Mouse (Mus musculus) heart, embryonic 14.5 days (tissue): ENCODE measurements around the gene Asic2. TPM values are rescaled to one million over a fixed set of nuclear protein-coding genes. Genes with fewer than 3 reads are reported as not detected.

ENCODE experiments used
- ATAC-seq: fragments of 200-750 bp; cut with Nextera tagmentation; 2 replicates; pipeline ENCODE4 v1.8.0; 2017; ENCODE audit warnings: low read depth, moderate TSS enrichment; ENCODE audit not compliant: insufficient number of reproducible peaks, insufficient read depth, low FRiP score
- H3K27ac ChIP-seq, 2 experiments: fragments of 200-500 bp in 1 of 2; fragments of 300-500 bp in 1 of 2; sonication (generic) in 1 of 2; replicated peaks in 1 of 2; 2 replicates each; pipeline ENCODE4 v1.5.1; 2012 to 2014; ENCODE audit warnings: low read depth in 2 of 2, low read length in 2 of 2, control low read depth in 1 of 2, mild to moderate bottlenecking in 1 of 2, mixed read lengths in 1 of 2; ENCODE audit not compliant: control insufficient read depth in 1 of 2, insufficient read depth in 1 of 2
- H3K27me3 ChIP-seq: fragments of 300-500 bp; sonication (generic); 2 replicates; pipeline ENCODE4 v1.6.1; 2014; ENCODE audit warnings: mild to moderate bottlenecking, low read length, control low read depth; ENCODE audit not compliant: control insufficient read depth, insufficient read depth
- H3K36me3 ChIP-seq: fragments of 300-500 bp; sonication (generic); 2 replicates; pipeline ENCODE4 v1.6.1; 2014; ENCODE audit warnings: mild to moderate bottlenecking, control low read depth, low read length, mixed read lengths; ENCODE audit not compliant: control insufficient read depth, insufficient read depth
- H3K4me1 ChIP-seq, 2 experiments: fragments of 200-500 bp in 1 of 2; fragments of 300-500 bp in 1 of 2; sonication (generic) in 1 of 2; 2 replicates each; pipeline ENCODE4 v1.6.1; 2012 to 2014; ENCODE audit warnings: low read length in 2 of 2, control low read depth in 1 of 2, mixed read lengths in 1 of 2; ENCODE audit not compliant: control insufficient read depth in 2 of 2, insufficient read depth in 2 of 2
- H3K4me2 ChIP-seq: fragments of 300-500 bp; sonication (generic); 2 replicates; pipeline ENCODE4 v1.6.1; 2014; ENCODE audit warnings: mild to moderate bottlenecking, low read length
- H3K4me3 ChIP-seq, 2 experiments: fragments of 200-500 bp in 1 of 2; fragments of 300-500 bp in 1 of 2; sonication (generic) in 1 of 2; 2 replicates each; pipeline ENCODE4 v1.5.1; 2012 to 2014; ENCODE audit warnings: low read length in 2 of 2, mild to moderate bottlenecking in 2 of 2, control low read depth in 1 of 2, low read depth in 1 of 2, moderate library complexity in 1 of 2; ENCODE audit not compliant: control insufficient read depth in 1 of 2, insufficient read depth in 1 of 2
- H3K9ac ChIP-seq: fragments of 300-500 bp; sonication (generic); 2 replicates; pipeline ENCODE4 v1.6.1; 2014; ENCODE audit warnings: mild to moderate bottlenecking, low read length
- H3K9me3 ChIP-seq: fragments of 300-500 bp; sonication (generic); 2 replicates; pipeline ENCODE4 v1.6.1; 2016; ENCODE audit warnings: low read length, control low read depth; ENCODE audit not compliant: control insufficient read depth
- WGBS: fragments of 180-500 bp; shearing (Covaris S2); extraction: QIAGEN DNeasy Blood & Tissue Kit; methylation state at CpG from one replicate; pipeline ENCODE4 v1.1.7; 2014; 5-methylcytosine and 5-hydroxymethylcytosine counted together
- polyA plus RNA-seq: library from polyadenylated mRNA; unstranded; fragments of >200 nt; fragmentation: Nextera tagmentation; extraction: Ambion mirVana; gene quantifications from 2 replicates; pipeline ENCODE4 v1.2.1, GENCODE M21; 2014

Asic2 gene
- polyA plus RNA-seq, 1 experiment from 2014 or later, result not detected

- Histone ChIP-seq H3K36me3 (no peaks in the 10 kb centered on the region), H3K9me3 (no peaks in the 10 kb centered on the region), H3K27me3 (no peaks in the 10 kb centered on the region), H3K9ac (no peak overlapping the region), H3K4me2 (no peak overlapping the region), H3K4me1 (peaks cover 0 to 2% of the 10 kb centered on the region in 2 experiments; a peak in 1 of 4 replicates), H3K27ac (no peak overlapping the region), H3K4me3 (no peak overlapping the region)
- 70% methylated on average over 6 of the region's 6 CpGs for WGBS
- ATAC-seq, result no peak
Observed at GRCm38 (mm10) chr11:81416319-81416718, 551.9 kb downstream of the Asic2 start.

- Histone ChIP-seq H3K4me2 (no peak overlapping the region), H3K4me1 (peaks cover 0 to 2% of the 10 kb centered on the region in 2 experiments; a peak in 1 of 4 replicates), H3K36me3 (no peaks in the 10 kb centered on the region), H3K9me3 (no peaks in the 10 kb centered on the region), H3K9ac (no peak overlapping the region), H3K27ac (no peak overlapping the region), H3K4me3 (no peak overlapping the region), H3K27me3 (no peaks in the 10 kb centered on the region)
- ATAC-seq, result no peak
- WGBS, result 63% methylated on average over 2 of the region's 2 CpGs
Observed at GRCm38 (mm10) chr11:81414596-81414995, 553.7 kb downstream of the Asic2 start.

GRCm38 (mm10) chr11:81411251-81411650 lies 557.0 kb downstream of the Asic2 start:
- Histone ChIP-seq H3K9me3 (no peaks in the 10 kb centered on the region), H3K9ac (no peak overlapping the region), H3K36me3 (no peaks in the 10 kb centered on the region), H3K4me3 (no peak overlapping the region), H3K4me1 (peaks cover 0 to 2% of the 10 kb centered on the region in 2 experiments; a peak in 1 of 4 replicates), H3K4me2 (no peak overlapping the region), H3K27ac (no peak overlapping the region), H3K27me3 (no peaks in the 10 kb centered on the region)
- 22% methylated on average over 4 of the region's 4 CpGs for WGBS
- no peak for ATAC-seq

GRCm38 (mm10) chr11:81405951-81406350 lies 562.3 kb downstream of the Asic2 start:
- Histone ChIP-seq H3K36me3 (no peaks in the 10 kb centered on the region), H3K9me3 (no peaks in the 10 kb centered on the region), H3K4me2 (no peak overlapping the region), H3K9ac (no peak overlapping the region), H3K27me3 (no peaks in the 10 kb centered on the region), H3K27ac (no peak overlapping the region), H3K4me1 (peaks cover 0 to 2% of the 10 kb centered on the region in 2 experiments; a peak in 1 of 4 replicates), H3K4me3 (no peak overlapping the region)
- no peak for ATAC-seq
- WGBS, result 90% methylated on average over 2 of the region's 2 CpGs

- H3K4me1 ChIP-seq, result peaks cover 0 to 5% of the 10 kb centered on the region in 2 experiments; a peak in 1 of 4 replicates
- H3K4me2 ChIP-seq, result no peak overlapping the region
- ATAC-seq, result no peak
- H3K27ac ChIP-seq, result no peak overlapping the region
- H3K9me3 ChIP-seq, result no peaks in the 10 kb centered on the region
- no peak overlapping the region for H3K4me3 ChIP-seq
- H3K27me3 ChIP-seq, result no peaks in the 10 kb centered on the region
- no peak overlapping the region for H3K9ac ChIP-seq
- no peaks in the 10 kb centered on the region for H3K36me3 ChIP-seq
- 71% methylated on average over 8 of the region's 8 CpGs for WGBS
Observed at GRCm38 (mm10) chr11:81402263-81402662, 566.0 kb downstream of the Asic2 start.

- WGBS, result 69% methylated on average over 9 of the region's 9 CpGs
- H3K27me3 ChIP-seq, result no peaks in the 10 kb centered on the region
Observed at GRCm38 (mm10) chr11:81392855-81393254, 575.4 kb downstream of the Asic2 start.

GRCm38 (mm10) chr11:81386185-81386584 lies 582.1 kb downstream of the Asic2 start:
- Histone ChIP-seq H3K4me2 (no peak overlapping the region), H3K4me3 (no peak overlapping the region), H3K27ac (no peak overlapping the region), H3K36me3 (no peaks in the 10 kb centered on the region), H3K9me3 (no peaks in the 10 kb centered on the region), H3K27me3 (no peaks in the 10 kb centered on the region), H3K4me1 (no peaks in the 10 kb centered on the region), H3K9ac (no peak overlapping the region)
- no peak for ATAC-seq
- WGBS, result 80% methylated on average over 2 of the region's 2 CpGs

More at GRCm38 (mm10) chr11:81392855-81393254, 575.4 kb downstream of the Asic2 start:
- no peaks in the 10 kb centered on the region for H3K4me1 ChIP-seq
- H3K27ac ChIP-seq, result no peak overlapping the region
- no peak overlapping the region for H3K9ac ChIP-seq
- no peaks in the 10 kb centered on the region for H3K36me3 ChIP-seq
- H3K4me3 ChIP-seq, result no peak overlapping the region
- no peak overlapping the region for H3K4me2 ChIP-seq
- H3K9me3 ChIP-seq, result no peaks in the 10 kb centered on the region
- ATAC-seq, result no peak

GRCm38 (mm10) chr11:81385547-81385946 lies 582.7 kb downstream of the Asic2 start:
- H3K9me3 ChIP-seq, result no peaks in the 10 kb centered on the region
- H3K9ac ChIP-seq, result no peak overlapping the region
- H3K4me1 ChIP-seq, result no peaks in the 10 kb centered on the region
- H3K4me3 ChIP-seq, result no peak overlapping the region
- H3K27me3 ChIP-seq, result no peaks in the 10 kb centered on the region
- ATAC-seq, result no peak
- no peaks in the 10 kb centered on the region for H3K36me3 ChIP-seq
- H3K27ac ChIP-seq, result no peak overlapping the region
- H3K4me2 ChIP-seq, result no peak overlapping the region
